In the genomic region with DNA sequence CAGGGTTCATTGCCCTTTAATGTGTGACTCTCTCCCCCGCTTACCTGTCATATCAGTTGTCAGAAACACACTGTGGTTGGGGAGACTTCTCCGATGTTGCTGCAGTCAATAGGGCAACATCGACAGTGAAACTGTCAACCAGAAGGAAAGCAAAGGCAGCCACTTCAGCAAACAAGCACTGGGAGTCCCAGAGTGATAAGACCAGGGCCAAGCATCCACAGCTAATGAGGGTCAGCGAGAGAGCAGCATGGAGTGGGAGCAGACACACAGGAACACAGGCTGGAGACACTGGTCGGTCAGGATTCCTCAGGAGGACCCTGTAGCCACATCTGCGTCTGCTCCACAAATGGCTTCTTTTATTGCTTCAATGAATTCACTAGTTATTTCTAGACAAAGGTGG, we compare ENCODE assay signal across 17 mouse cellular contexts.
DNase-seq lines count a peak whose midpoint lies in the region; ATAC-seq and TF ChIP-seq lines count a peak whose summit lies in the region.
"Had no signal": no experiment of that assay in that cellular context is flagged by ENCODE, and none has a peak within 500 bp of the region (broad histone marks: within the 10 kb centered on the region; RNA-seq: fewer than 3 reads in every experiment).

No protein-coding gene starts in this region.

- H3K4me1 ChIP-seq in heart, embryonic 14.5 days (ENCODE audit: control insufficient read depth in 2 of 2, insufficient read depth in 2 of 2, low read length in 2 of 2), result peaks cover 0 to 3% of the 10 kb centered on the region in 2 experiments; a peak in 2 of 4 replicates
- H3K4me1 ChIP-seq in kidney, embryonic 16.5 days (ENCODE audit: insufficient read depth, low read length), result peaks cover 4% of the 10 kb centered on the region
- no peaks in the 10 kb centered on the region for H3K4me1 ChIP-seq in kidney, adult 2 months (ENCODE audit: control insufficient read depth, insufficient read depth, low read length)
- H3K4me1 ChIP-seq in midbrain, embryonic 13.5 days (replicated peaks), result no peaks in the 10 kb centered on the region
- no peaks in the 10 kb centered on the region for H3K4me1 ChIP-seq in midbrain, embryonic 10.5 days
- H3K4me1 ChIP-seq: megakaryocyte, embryonic 14.5 days had no signal

- H3K9me3 ChIP-seq in heart, embryonic 14.5 days (ENCODE audit: control insufficient read depth, low read length), result no peaks in the 10 kb centered on the region
- no peaks in the 10 kb centered on the region for H3K9me3 ChIP-seq in kidney, embryonic 16.5 days (ENCODE audit: low read length)
- no peaks in the 10 kb centered on the region for H3K9me3 ChIP-seq in midbrain, embryonic 13.5 days
- H3K9me3 ChIP-seq in midbrain, embryonic 10.5 days (replicated peaks), result no peaks in the 10 kb centered on the region
- H3K9me3 ChIP-seq: embryonic facial prominence, embryonic 10.5 days had no signal

- 0 out of 4 replicates have a peak overlapping the region, but pooled peaks of 1 of the 2 experiments have one; percentile 16 for H3K27ac ChIP-seq in heart, embryonic 14.5 days (replicated peaks in 1 of 2; ENCODE audit: control insufficient read depth in 1 of 2, insufficient read depth in 1 of 2, low read depth in 2 of 2, low read length in 2 of 2)
- no peak overlapping the region for H3K27ac ChIP-seq in kidney, embryonic 16.5 days (ENCODE audit: low read length)
- no peak overlapping the region for H3K27ac ChIP-seq in kidney, adult 2 months (ENCODE audit: insufficient read depth, low read depth, low read length)
- peak overlapping the region; percentile 4; the same call in 1 of the 2 replicates for H3K27ac ChIP-seq in midbrain, embryonic 13.5 days
- no peak overlapping the region for H3K27ac ChIP-seq in midbrain, embryonic 10.5 days (replicated peaks)
- H3K27ac ChIP-seq: embryonic facial prominence, embryonic 10.5 days; heart, adult 2 months had no signal

- no peak overlapping the region for H3K4me3 ChIP-seq in heart, embryonic 14.5 days (ENCODE audit: control insufficient read depth in 1 of 2, insufficient read depth in 1 of 2, low read depth in 1 of 2, low read length in 2 of 2)
- no peak overlapping the region for H3K4me3 ChIP-seq in kidney, embryonic 16.5 days (ENCODE audit: low read length)
- H3K4me3 ChIP-seq in kidney, adult 2 months (ENCODE audit: insufficient read depth, low read depth, low read length), result no peak overlapping the region
- H3K4me3 ChIP-seq in midbrain, embryonic 13.5 days (replicated peaks), result no peak overlapping the region
- H3K4me3 ChIP-seq in midbrain, embryonic 10.5 days, result no peak overlapping the region
- H3K4me3 ChIP-seq: embryonic facial prominence, embryonic 10.5 days; heart, adult 2 months; megakaryocyte, embryonic 14.5 days had no signal

- H3K27me3 ChIP-seq in heart, embryonic 14.5 days (ENCODE audit: control insufficient read depth, insufficient read depth, low read length), result no peaks in the 10 kb centered on the region
- no peaks in the 10 kb centered on the region for H3K27me3 ChIP-seq in kidney, embryonic 16.5 days (ENCODE audit: insufficient read depth, low read length)
- no peaks in the 10 kb centered on the region for H3K27me3 ChIP-seq in kidney, adult 2 months (replicated peaks; ENCODE audit: control insufficient read depth, insufficient read depth, low read length)
- H3K27me3 ChIP-seq in midbrain, embryonic 13.5 days, result no peaks in the 10 kb centered on the region
- no peaks in the 10 kb centered on the region for H3K27me3 ChIP-seq in midbrain, embryonic 10.5 days (ENCODE audit: low read depth, poor library complexity, severe bottlenecking)
- H3K27me3 ChIP-seq: megakaryocyte, embryonic 14.5 days had no signal

- TF ChIP-seq POLR2A in kidney, adult 2 months (IDR thresholded peaks at IDR 0.05; ENCODE audit: low read depth, low read length), result no peak

- no peak overlapping the region for H3K9ac ChIP-seq in heart, embryonic 14.5 days (ENCODE audit: low read length)
- no peak overlapping the region for H3K9ac ChIP-seq in kidney, embryonic 16.5 days (replicated peaks; ENCODE audit: low read length)
- H3K9ac ChIP-seq in midbrain, embryonic 13.5 days (replicated peaks), result no peak overlapping the region

- ATAC-seq in heart, embryonic 14.5 days (ENCODE audit: insufficient number of reproducible peaks, insufficient read depth, low FRiP score, low read depth), result no peak; the same call in 1 of the 2 replicates
- ATAC-seq in kidney, embryonic 16.5 days (ENCODE audit: low FRiP score, low TSS enrichment), result peak; percentile 63; the same call in 1 of the 2 replicates
- ATAC-seq in midbrain, embryonic 13.5 days, result no peak
- ATAC-seq: CD4-positive, CD25-positive, alpha-beta regulatory T cell, adult 4 months had no signal

- intact Hi-C loops in heart, postnatal 14 days (cut with DNase I), result no loop called here

- DNase-seq in heart, postnatal 14 days, result no peak
- DNase-seq in kidney, adult 2 months, result no peak
- no peak for DNase-seq in midbrain, embryonic 10.5 days (ENCODE audit: low spot score)
- DNase-seq in retina, embryonic 14.5 days (ENCODE audit: low spot score), result peak; percentile 49
- DNase-seq in spleen, postnatal 10 days (ENCODE audit: low spot score in 2 of 2), result no peak
- DNase-seq: adrenal gland, postnatal 14 days; cerebellum, postnatal 10 days; heart, adult 2 months; kidney, postnatal 10 days; layer of hippocampus, adult 9-11 months; thymus, postnatal 4 days had no signal

- WGBS in heart, embryonic 14.5 days, result 19% methylated on average over 6 of the region's 6 CpGs
- WGBS in kidney, embryonic 16.5 days, result 16% methylated on average over 6 of the region's 6 CpGs
- WGBS in kidney, adult 2 months, result 22% methylated on average over 6 of the region's 6 CpGs
- WGBS in midbrain, embryonic 13.5 days, result 63% methylated on average over 6 of the region's 6 CpGs
- 83% methylated on average over 6 of the region's 6 CpGs for WGBS in midbrain, embryonic 10.5 days

- H3K4me2 ChIP-seq in heart, embryonic 14.5 days (ENCODE audit: low read length), result peak overlapping the region; percentile 44; the same call in 1 of the 2 replicates
- H3K4me2 ChIP-seq in kidney, embryonic 16.5 days (replicated peaks; ENCODE audit: low read depth, low read length), result no peak overlapping the region
- H3K4me2 ChIP-seq in midbrain, embryonic 13.5 days (replicated peaks), result no peak overlapping the region

- TF ChIP-seq CTCF in kidney, adult 2 months (conservative IDR thresholded peaks at IDR 0.05; ENCODE audit: insufficient read depth, insufficient read length, low read depth, low read length), result no peak

- no peaks in the 10 kb centered on the region for H3K36me3 ChIP-seq in heart, embryonic 14.5 days (ENCODE audit: control insufficient read depth, insufficient read depth, low read length)
- H3K36me3 ChIP-seq in kidney, embryonic 16.5 days (ENCODE audit: insufficient read depth, low read length), result no peaks in the 10 kb centered on the region
- no peaks in the 10 kb centered on the region for H3K36me3 ChIP-seq in kidney, adult 2 months (ENCODE audit: control insufficient read depth, insufficient read depth, low read length)
- H3K36me3 ChIP-seq in midbrain, embryonic 13.5 days, result no peaks in the 10 kb centered on the region
- H3K36me3 ChIP-seq in midbrain, embryonic 10.5 days, result no peaks in the 10 kb centered on the region
- H3K36me3 ChIP-seq: embryonic facial prominence, embryonic 10.5 days had no signal
